Mouse (Mus musculus) MEL (cell line): ENCODE measurements at regions not wholly inside any gene's neighbourhood (a gene's known extent, or its start where the extent isn't known, plus 50 kb on each side); places are given as distances from the start of the nearest gene placed in this dataset.
A peak's percentile ranks its signal among the peaks of the same experiment; 100 is the strongest.

ENCODE experiments used
- DNase-seq: peaks from one replicate; pipeline ENCODE4 v3.0.0; 2011; ENCODE audit warnings: low read depth, low spot score
- H3K27ac ChIP-seq: 2 replicates; pipeline ENCODE4 v1.5.1; 2012; ENCODE audit warnings: low read depth, mild to moderate bottlenecking, control low read depth, low read length, moderate library complexity; ENCODE audit not compliant: control insufficient read depth
- H3K27me3 ChIP-seq, 2 experiments: fragments of 150-350 bp in 1 of 2; sonication (generic) in 1 of 2; 2 replicates each; pipeline ENCODE4 v1.6.1; 2012; ENCODE audit warnings: low read length in 2 of 2, mild to moderate bottlenecking in 2 of 2, improper control_type of control experiment in 1 of 2, moderate library complexity in 1 of 2; ENCODE audit not compliant: insufficient read depth in 2 of 2, control insufficient read depth in 1 of 2
- H3K36me3 ChIP-seq, 2 experiments: 2 replicates each; pipeline ENCODE4 v1.6.1; 2012 to 2014; ENCODE audit warnings: low read length in 2 of 2, improper control_type of control experiment in 1 of 2, inconsistent platforms in 1 of 2, mild to moderate bottlenecking in 1 of 2; ENCODE audit not compliant: insufficient read depth in 2 of 2, control insufficient read depth in 1 of 2
- H3K4me1 ChIP-seq, 2 experiments: fragments of 150-350 bp in 1 of 2; sonication (generic) in 1 of 2; 2 replicates each; pipeline ENCODE4 v1.6.1; 2012; ENCODE audit warnings: low read length in 2 of 2, improper control_type of control experiment in 1 of 2, mild to moderate bottlenecking in 1 of 2; ENCODE audit not compliant: insufficient read depth in 2 of 2, control insufficient read depth in 1 of 2
- H3K4me3 ChIP-seq, 2 experiments: fragments of 150-350 bp in 1 of 2; sonication (generic) in 1 of 2; 2 replicates each; pipeline ENCODE4 v1.5.1; 2012; ENCODE audit warnings: low read depth in 2 of 2, low read length in 2 of 2, mild to moderate bottlenecking in 2 of 2, moderate library complexity in 2 of 2, control low read depth in 1 of 2, improper control_type of control experiment in 1 of 2; ENCODE audit not compliant: control insufficient read depth in 1 of 2, insufficient read depth in 1 of 2
- H3K79me2 ChIP-seq: 2 replicates; pipeline ENCODE4 v1.6.1; 2012; ENCODE audit warnings: mild to moderate bottlenecking, low read length, moderate library complexity; ENCODE audit not compliant: control insufficient read depth, poor library complexity, insufficient read depth
- H3K9ac ChIP-seq: 2 replicates; pipeline ENCODE4 v1.6.1; 2012; ENCODE audit warnings: low read depth, mild to moderate bottlenecking, control low read depth, low read length, moderate library complexity; ENCODE audit not compliant: control insufficient read depth, poor library complexity, severe bottlenecking
- H3K9me3 ChIP-seq: fragments of 150-350 bp; sonication (generic); replicated peaks from 2 replicates; pipeline ENCODE4 v1.6.1; 2012; ENCODE audit warnings: mild to moderate bottlenecking, low read length, improper control_type of control experiment, moderate library complexity; ENCODE audit not compliant: insufficient read depth
- BHLHE40 ChIP-seq: IDR thresholded peaks from 2 replicates; pipeline ENCODE4 v1.6.1; 2012; ENCODE audit warnings: low read depth, mild to moderate bottlenecking, inconsistent platforms, low read length, improper control_type of control experiment, borderline replicate concordance
- CHD1 ChIP-seq: IDR thresholded peaks from 2 replicates; pipeline ENCODE4 v1.6.1; 2012; ENCODE audit warnings: low read depth, mild to moderate bottlenecking, inconsistent platforms, low read length, improper control_type of control experiment
- CTCF ChIP-seq, 3 experiments: IDR thresholded peaks in 2 of 3; conservative IDR thresholded peaks in 1 of 3; 2 replicates each; pipeline ENCODE4 v1.5.1; 2011 to 2012; ENCODE audit warnings: low read length in 3 of 3, low read depth in 2 of 3, mild to moderate bottlenecking in 2 of 3, improper control_type of control experiment in 1 of 3, inconsistent platforms in 1 of 3, mixed read lengths in 1 of 3, moderate library complexity in 1 of 3; ENCODE audit not compliant: control insufficient read depth in 1 of 3, insufficient read depth in 1 of 3, poor library complexity in 1 of 3, severe bottlenecking in 1 of 3
- EP300 ChIP-seq, 2 experiments: IDR thresholded peaks; 2 replicates each; pipeline ENCODE4 v1.6.1; 2011; ENCODE audit warnings: improper control_type of control experiment in 2 of 2, low read length in 2 of 2, low read depth in 1 of 2, mild to moderate bottlenecking in 1 of 2
- HCFC1 ChIP-seq: IDR thresholded peaks from 2 replicates; pipeline ENCODE4 v1.6.1; 2012; ENCODE audit warnings: low read depth, mild to moderate bottlenecking, inconsistent platforms, low read length, improper control_type of control experiment, moderate library complexity
- MAFK ChIP-seq: IDR thresholded peaks from 2 replicates; pipeline ENCODE4 v1.6.1; 2011; ENCODE audit warnings: low read depth, mild to moderate bottlenecking, low read length, improper control_type of control experiment, borderline replicate concordance
- MAX ChIP-seq: IDR thresholded peaks from 2 replicates; pipeline ENCODE4 v1.6.1; 2011; ENCODE audit warnings: low read length, improper control_type of control experiment
- MYB ChIP-seq: IDR thresholded peaks from 2 replicates; pipeline ENCODE4 v1.6.1; 2011; ENCODE audit warnings: mild to moderate bottlenecking, low read depth, low read length, improper control_type of control experiment
- NRF1 ChIP-seq: IDR thresholded peaks from 2 replicates; pipeline ENCODE4 v1.6.1; 2014; ENCODE audit warnings: low read depth, mild to moderate bottlenecking, inconsistent platforms, low read length, improper control_type of control experiment, moderate library complexity; ENCODE audit not compliant: poor library complexity, insufficient read depth, severe bottlenecking
- POLR2A ChIP-seq, 2 experiments: IDR thresholded peaks; 2 replicates each; pipeline ENCODE4 v1.6.1; 2011 to 2012; ENCODE audit warnings: low read length in 2 of 2, mild to moderate bottlenecking in 2 of 2, control low read depth in 1 of 2, improper control_type of control experiment in 1 of 2, low read depth in 1 of 2, moderate library complexity in 1 of 2; ENCODE audit not compliant: control insufficient read depth in 1 of 2, insufficient read depth in 1 of 2, poor library complexity in 1 of 2
- POLR2AphosphoS5 ChIP-seq: IDR thresholded peaks from 2 replicates; pipeline ENCODE4 v1.6.1; 2012; ENCODE audit warnings: low read depth, borderline replicate concordance, mild to moderate bottlenecking, inconsistent platforms, low read length, moderate library complexity, mixed read lengths
- SMC3 ChIP-seq: IDR thresholded peaks from 2 replicates; pipeline ENCODE4 v1.6.1; 2011; ENCODE audit warnings: low read depth, low read length, improper control_type of control experiment
- TBP ChIP-seq: IDR thresholded peaks from 2 replicates; pipeline ENCODE4 v1.8.0; 2011; ENCODE audit warnings: low read depth, low read length, improper control_type of control experiment
- USF2 ChIP-seq, 2 experiments: IDR thresholded peaks; 2 replicates each; pipeline ENCODE4 v1.6.1; 2011 to 2012; ENCODE audit warnings: improper control_type of control experiment in 2 of 2, low read length in 2 of 2, borderline replicate concordance in 1 of 2, inconsistent platforms in 1 of 2, low read depth in 1 of 2, mild to moderate bottlenecking in 1 of 2; ENCODE audit not compliant: insufficient read depth in 1 of 2
- ZC3H11A ChIP-seq: IDR thresholded peaks from 2 replicates; pipeline ENCODE4 v1.6.1; 2012; ENCODE audit warnings: low read depth, mild to moderate bottlenecking, inconsistent platforms, low read length, improper control_type of control experiment
- ZKSCAN1 ChIP-seq: IDR thresholded peaks from 2 replicates; pipeline ENCODE4 v1.6.1; 2012; ENCODE audit warnings: low read depth, mild to moderate bottlenecking, inconsistent platforms, low read length, improper control_type of control experiment, moderate library complexity
- ZMIZ1 ChIP-seq: IDR thresholded peaks from 2 replicates; pipeline ENCODE4 v1.6.1; 2012; ENCODE audit warnings: low read depth, mild to moderate bottlenecking, inconsistent platforms, low read length, improper control_type of control experiment, moderate library complexity

GRCm38 (mm10) chr5:127140651-127141050 is 101.0 kb upstream of the Tmem132c start:
- no peaks in the 10 kb centered on the region for H3K9me3 ChIP-seq
- no peaks in the 10 kb centered on the region for H3K36me3 ChIP-seq
- H3K4me3 ChIP-seq, result no peak overlapping the region
- H3K27ac ChIP-seq, result no peak overlapping the region
- no peaks in the 10 kb centered on the region for H3K79me2 ChIP-seq
- TF ChIP-seq CTCF (IDR thresholded peaks at IDR 0.05 in 2 of 3, conservative IDR thresholded peaks at IDR 0.05 in 1 of 3; ENCODE audit: control insufficient read depth in 1 of 3, insufficient read depth in 1 of 3, low read depth in 2 of 3, low read length in 3 of 3, poor library complexity in 1 of 3, severe bottlenecking in 1 of 3) (no peak), SMC3 (no peak), ZC3H11A (no peak), EP300 (IDR thresholded peaks at IDR 0.05; ENCODE audit: low read depth in 1 of 2, low read length in 2 of 2) (no peak), CHD1 (no peak), BHLHE40 (no peak), POLR2A (IDR thresholded peaks at IDR 0.05; ENCODE audit: control insufficient read depth in 1 of 2, insufficient read depth in 1 of 2, low read depth in 1 of 2, low read length in 2 of 2, poor library complexity in 1 of 2) (no peak), ZMIZ1 (no peak), USF2 (IDR thresholded peaks at IDR 0.05; ENCODE audit: borderline replicate concordance in 1 of 2, insufficient read depth in 1 of 2, low read depth in 1 of 2, low read length in 2 of 2) (no peak), NRF1 (no peak), POLR2AphosphoS5 (no peak), TBP (no peak), MYB (no peak), MAFK (no peak)
- H3K4me1 ChIP-seq, result no peaks in the 10 kb centered on the region
- no peak for DNase-seq
- H3K9ac ChIP-seq, result no peak overlapping the region
- no peaks in the 10 kb centered on the region for H3K27me3 ChIP-seq

GRCm38 (mm10) chr5:127160292-127160691 is 81.3 kb upstream of the Tmem132c start:
- Histone ChIP-seq H3K4me3 (no peak overlapping the region), H3K9ac (no peak overlapping the region), H3K9me3 (no peaks in the 10 kb centered on the region), H3K79me2 (no peaks in the 10 kb centered on the region), H3K27ac (no peak overlapping the region), H3K27me3 (no peaks in the 10 kb centered on the region), H3K36me3 (no peaks in the 10 kb centered on the region), H3K4me1 (no peaks in the 10 kb centered on the region)
- DNase-seq, result peak; percentile 4
- TF ChIP-seq MAX (no peak), HCFC1 (no peak), MYB (no peak), ZKSCAN1 (no peak), CTCF (IDR thresholded peaks at IDR 0.05 in 2 of 3, conservative IDR thresholded peaks at IDR 0.05 in 1 of 3; ENCODE audit: control insufficient read depth in 1 of 3, insufficient read depth in 1 of 3, low read depth in 2 of 3, low read length in 3 of 3, poor library complexity in 1 of 3, severe bottlenecking in 1 of 3) (peak; percentile 9 to 40 (median 15); a peak in 4 of 6 replicates)
